Mouse (Mus musculus): ENCODE measurements around the gene Slc12a8. TPM values are rescaled to one million over a fixed set of nuclear protein-coding genes. Genes with fewer than 3 reads are reported as not detected.

Slc12a8 gene
- total RNA-seq, 2 experiments from 2014 or later: not detected

GRCm38 (mm10) chr16:33606691-33607532, 89.8 kb downstream of the Slc12a8 start:
- no peak for ATAC-seq (ENCODE audit: poor library complexity, severe bottlenecking)

DNA sequence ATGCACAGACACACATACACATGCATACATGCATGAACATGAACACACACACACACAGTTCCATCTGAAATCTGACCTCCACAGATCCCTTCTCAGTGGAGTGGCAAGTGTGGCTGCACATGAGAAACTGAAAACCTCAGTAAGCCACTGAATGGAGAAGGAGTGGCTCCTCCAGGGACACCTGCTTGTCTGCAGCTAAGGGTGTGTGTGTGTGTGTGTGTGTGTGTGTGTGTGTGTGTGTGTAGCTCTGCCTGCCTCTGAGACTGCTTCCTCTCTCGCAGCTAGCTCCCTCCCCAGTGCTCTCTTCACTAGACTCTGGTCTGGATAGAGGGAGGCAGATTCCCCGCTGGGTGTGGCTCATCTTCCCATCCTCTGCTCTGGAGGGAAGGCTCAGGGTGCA, 92.4 kb downstream of the Slc12a8 start:
- no peak for ATAC-seq (ENCODE audit: poor library complexity, severe bottlenecking)

DNA sequence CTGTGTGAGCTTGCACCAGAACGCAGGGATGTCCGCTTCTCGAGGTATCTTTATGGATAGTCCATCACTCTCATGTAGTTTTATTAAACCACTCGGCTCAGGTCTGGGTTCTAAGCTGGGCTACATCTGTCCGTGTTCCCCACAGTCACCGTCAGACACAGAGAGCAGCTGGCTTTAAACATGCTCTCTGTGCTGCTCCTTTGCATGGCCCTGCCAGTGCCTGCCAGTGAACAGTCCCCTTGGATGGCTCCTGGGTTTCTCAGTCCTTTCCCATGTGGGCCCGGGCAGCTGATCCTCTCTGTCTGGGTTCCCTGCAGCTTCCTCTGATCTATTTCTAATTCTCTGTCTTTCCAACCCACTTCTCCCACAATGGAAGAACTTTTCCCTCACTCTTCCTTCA, 93.3 kb downstream of the Slc12a8 start:
- no peak for ATAC-seq (ENCODE audit: poor library complexity, severe bottlenecking)

GRCm38 (mm10) chr16:33611291-33611690, 94.2 kb downstream of the Slc12a8 start:
- no peak for ATAC-seq (ENCODE audit: poor library complexity, severe bottlenecking)

- no peak for ATAC-seq (ENCODE audit: poor library complexity, severe bottlenecking)
Measured at GRCm38 (mm10) chr16:33612056-33612770, 95.1 kb downstream of the Slc12a8 start.

DNA sequence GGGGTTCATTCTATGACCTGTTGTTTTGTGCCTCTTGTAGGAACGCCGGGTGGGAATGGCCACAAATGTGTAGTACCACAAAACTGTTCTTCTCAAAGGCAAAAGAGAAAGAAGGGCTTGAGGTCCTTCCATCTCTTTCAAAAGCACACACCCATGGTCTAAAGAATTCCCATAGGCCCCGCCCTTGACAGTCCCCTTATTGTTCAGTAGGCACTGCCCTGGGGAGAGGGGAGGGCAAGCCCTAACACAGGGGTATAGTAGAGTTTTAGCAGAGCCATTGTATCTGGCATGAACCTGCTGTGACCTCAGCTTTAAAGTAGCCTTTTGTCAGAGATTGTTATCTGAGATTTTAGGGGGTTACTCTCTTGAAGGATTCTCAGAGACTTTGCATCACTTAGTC, 98.9 kb downstream of the Slc12a8 start:
- no peak for ATAC-seq (ENCODE audit: poor library complexity, severe bottlenecking)

- no peak for ATAC-seq (ENCODE audit: poor library complexity, severe bottlenecking)
Measured at GRCm38 (mm10) chr16:33621836-33622235, 104.7 kb downstream of the Slc12a8 start.

DNA sequence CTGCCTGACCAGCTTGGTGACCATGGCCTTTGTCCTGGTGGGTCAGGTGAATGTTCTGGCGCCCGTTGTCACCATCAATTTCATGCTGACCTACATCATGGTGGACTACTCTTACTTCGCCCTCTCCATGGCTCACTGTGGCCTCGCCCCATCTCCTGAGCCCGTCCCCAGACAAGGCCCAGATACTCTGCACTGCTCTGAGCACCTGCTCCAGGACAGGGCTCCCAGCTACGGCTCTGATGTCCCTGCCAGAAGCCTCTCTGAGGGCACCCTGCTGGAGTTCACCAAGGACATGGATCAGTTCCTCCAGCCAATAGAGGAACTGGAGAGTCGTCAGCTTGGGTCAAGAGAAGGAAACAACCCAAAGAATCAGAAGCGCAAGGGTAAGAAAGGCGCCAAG, 107.5 kb downstream of the Slc12a8 start:
- ATAC-seq (ENCODE audit: poor library complexity, severe bottlenecking): 0 out of 2 replicates have a peak, but pooled peaks have one; percentile 27

DNA sequence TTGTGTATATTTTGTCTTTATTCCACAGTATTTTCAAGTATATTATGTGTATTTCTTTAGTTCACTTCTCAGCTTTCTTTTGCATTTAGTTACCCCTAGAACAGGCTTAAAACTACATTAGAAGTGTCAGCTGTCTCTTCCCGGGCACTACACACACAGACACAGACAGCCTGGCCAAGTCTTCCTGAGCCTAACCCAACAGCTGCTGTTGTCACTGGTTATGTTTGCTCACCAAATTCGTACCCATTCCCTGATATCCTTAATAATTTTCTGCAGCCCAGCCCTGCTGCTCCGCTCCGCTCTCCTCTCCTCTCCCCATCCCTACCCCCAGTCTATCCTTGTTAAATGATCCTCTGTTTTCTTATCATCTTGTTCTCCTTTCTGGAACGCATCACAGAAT, 112.4 kb downstream of the Slc12a8 start:
- no peak for ATAC-seq (ENCODE audit: poor library complexity, severe bottlenecking)

DNA sequence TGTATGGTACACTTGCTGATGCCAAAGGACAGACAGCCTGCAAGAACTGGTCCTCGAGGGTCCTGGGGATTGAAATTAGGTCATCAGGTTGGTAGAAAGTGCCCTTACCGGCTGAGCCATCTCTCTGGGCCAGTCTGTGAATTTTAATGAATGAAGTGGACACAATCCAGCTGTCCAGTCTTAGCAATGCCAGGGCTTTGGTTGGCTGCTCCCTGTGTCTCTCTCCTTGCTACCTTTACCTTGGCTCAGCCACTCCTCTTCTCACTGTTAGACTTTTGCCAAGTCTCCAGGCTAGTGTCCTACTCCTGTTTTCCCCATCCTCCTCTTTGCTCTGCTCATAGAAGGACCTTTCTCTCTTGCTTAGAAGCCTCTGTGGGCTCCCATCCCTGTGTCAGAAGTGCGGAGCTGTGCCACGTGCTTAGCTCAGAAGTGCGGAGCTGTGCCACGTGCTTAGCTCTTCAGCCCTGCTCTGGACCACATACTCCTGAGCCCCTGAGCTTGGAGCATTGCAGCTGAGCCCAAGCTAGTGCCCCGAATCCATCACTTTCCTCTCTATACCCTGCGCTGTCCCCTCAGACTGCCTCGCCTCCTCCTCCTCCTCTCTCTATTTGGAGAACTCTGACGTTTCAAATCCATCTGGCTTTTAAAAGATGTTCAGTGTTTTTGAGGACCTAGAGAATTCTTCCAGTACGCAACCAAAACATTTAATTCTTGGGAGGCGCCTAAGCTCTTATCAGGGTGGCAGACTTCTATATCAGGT, 118.9 kb downstream of the Slc12a8 start:
- ATAC-seq (ENCODE audit: poor library complexity, severe bottlenecking): no peak

- no peak for ATAC-seq (ENCODE audit: poor library complexity, severe bottlenecking)
Measured at GRCm38 (mm10) chr16:33641779-33642178, 124.7 kb downstream of the Slc12a8 start.

DNA sequence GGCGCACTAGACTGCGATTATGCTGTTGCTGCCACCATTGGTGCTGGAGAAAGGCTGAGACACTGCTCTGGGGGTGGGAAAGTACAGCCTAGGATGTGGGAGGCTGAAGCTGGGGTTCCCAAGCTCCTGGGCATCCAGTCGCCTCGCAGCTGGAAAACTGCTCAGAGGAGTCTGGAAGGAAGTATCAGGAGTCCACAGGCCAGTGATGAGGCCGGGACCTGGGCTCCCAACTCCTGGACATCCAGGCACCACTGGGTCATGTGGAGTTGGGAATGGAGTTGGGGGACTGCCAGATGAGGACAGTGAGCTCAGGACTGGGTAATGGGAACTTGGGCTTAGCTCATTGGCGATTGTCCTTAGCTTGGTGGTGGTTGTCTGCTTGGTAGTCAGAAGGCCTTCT, 136.0 kb downstream of the Slc12a8 start:
- ATAC-seq (ENCODE audit: poor library complexity, severe bottlenecking): no peak

DNA sequence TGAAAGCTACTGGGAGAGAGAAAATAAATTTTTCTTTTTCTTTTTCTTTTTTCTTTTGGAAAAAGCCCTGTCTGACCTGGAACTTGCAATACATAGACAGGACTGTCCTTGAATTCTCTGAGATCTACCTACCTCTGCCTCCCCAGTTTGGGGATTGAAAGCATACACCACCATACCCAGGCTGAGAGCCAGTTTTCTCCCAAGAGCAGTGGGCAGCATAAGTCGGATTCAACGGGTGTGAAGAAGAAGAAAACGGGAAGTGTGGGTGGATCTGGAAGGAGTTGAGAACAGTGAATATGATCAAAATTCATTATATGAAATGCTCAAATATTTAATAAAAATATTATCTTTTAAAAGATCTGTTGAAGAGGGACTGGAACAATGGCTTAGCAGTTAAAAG, 138.3 kb downstream of the Slc12a8 start:
- no peak for ATAC-seq (ENCODE audit: poor library complexity, severe bottlenecking)

GRCm38 (mm10) chr16:33657191-33657590, 140.1 kb downstream of the Slc12a8 start:
- ATAC-seq (ENCODE audit: poor library complexity, severe bottlenecking): no peak

- no peak for ATAC-seq (ENCODE audit: poor library complexity, severe bottlenecking)
Measured at GRCm38 (mm10) chr16:33658121-33658520, 141.0 kb downstream of the Slc12a8 start.

DNA sequence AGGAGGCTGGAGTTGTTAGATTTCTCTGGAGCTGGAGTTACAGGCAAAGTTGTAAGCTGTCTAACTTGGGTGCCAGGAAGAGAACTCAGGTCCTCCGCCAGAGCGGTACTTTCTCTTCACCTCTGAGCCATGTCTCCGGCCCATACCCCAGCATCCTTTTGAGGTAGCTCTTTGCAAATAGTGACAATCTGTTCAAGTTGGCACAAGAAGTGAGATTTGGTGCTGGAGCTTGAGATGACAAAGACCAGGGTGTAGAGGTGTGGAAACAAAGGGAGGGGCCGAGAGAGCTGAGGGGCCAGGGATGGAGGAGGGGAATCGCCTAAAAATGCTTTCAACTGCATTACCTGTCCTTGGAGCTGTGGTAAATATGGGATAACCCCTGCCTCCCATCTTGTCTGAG, 142.4 kb downstream of the Slc12a8 start:
- no peak for ATAC-seq (ENCODE audit: poor library complexity, severe bottlenecking)

DNA sequence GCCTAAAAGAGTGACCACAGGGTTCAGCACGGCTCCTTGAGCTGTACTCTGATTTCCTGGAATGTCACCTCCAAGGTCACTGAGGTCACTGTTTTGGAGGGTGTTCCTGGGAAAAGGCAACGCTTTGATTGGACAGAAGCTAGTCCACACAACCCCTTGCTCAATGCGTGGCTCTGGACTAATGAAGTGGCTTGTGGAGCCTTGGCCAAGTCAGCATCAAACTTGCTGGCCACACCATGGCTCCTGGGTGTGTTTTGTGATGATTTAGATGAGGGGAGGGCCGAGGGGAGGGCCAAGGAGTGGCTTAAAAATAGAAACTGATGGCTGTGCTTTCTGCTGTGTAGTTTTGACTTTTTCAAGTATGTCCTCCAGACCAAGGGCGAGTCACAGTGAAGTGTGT, 143.0 kb downstream of the Slc12a8 start:
- no peak for ATAC-seq (ENCODE audit: poor library complexity, severe bottlenecking)

GRCm38 (mm10) chr16:33662841-33663240, 145.7 kb downstream of the Slc12a8 start:
- no peak for ATAC-seq (ENCODE audit: poor library complexity, severe bottlenecking)

DNA sequence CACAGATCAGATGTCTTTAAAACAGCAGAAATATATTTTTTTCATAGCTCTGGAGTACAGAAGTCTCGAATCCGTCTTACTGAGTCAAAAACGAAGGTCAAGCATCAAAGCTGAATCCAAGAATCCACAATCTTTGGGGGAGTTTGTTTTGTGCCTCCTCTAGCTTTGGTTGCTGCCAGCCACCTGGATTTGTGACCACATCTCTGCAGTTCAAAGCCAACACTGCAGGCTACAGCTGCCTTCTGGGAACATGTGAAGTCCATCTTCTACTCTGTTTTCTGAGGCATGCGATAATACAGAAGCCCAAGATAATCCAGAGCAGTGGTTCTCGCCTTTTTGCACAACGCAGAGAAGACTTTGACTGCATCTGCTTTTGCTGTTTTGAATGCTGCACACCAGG, 149.1 kb downstream of the Slc12a8 start:
- no peak for ATAC-seq (ENCODE audit: poor library complexity, severe bottlenecking)

DNA sequence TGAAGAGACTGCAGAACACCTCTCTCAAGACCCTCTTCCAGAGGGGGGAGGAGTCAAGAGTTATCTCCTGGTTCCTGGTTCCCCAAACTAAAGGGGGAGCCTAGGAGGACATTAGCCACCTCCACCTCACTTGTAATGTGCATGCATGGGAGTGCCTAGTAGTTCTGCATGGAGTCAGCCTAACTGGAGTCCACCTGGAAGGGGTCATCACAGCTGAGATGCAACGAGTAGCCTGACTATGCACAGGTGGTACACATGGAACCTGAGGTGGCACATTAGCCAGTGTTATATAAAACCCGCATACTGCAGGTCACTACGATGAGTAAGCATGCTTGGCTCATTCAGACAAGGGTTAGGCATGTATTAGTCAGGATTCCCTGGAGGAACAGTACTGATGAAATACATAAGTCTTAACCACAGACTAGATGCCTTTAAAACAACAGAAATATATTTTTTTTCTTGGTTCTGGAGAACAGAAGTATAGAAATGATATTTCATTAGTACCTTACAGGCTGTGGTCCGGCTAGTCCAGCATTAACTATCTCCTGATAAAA, 149.9 kb downstream of the Slc12a8 start:
- no peak for ATAC-seq (ENCODE audit: poor library complexity, severe bottlenecking)

DNA sequence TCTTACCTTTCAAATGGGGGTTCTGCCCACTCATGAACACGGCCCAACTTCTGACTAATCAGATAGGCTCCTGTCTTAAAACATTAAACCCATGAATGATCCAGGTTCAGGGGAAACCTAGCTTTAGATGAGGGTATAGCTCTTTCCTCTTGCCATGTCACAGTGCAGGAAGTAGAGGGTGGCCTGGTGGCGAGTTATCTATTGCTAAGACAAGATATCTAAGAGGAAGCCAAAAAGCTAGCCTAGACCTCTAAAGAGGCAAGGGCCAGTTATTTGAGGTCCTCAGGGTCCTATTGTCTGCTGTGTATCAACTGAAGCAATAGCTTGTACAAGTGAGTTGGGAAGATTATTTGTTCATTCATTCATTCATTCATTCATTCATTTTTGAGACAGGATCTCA, 151.3 kb downstream of the Slc12a8 start:
- no peak for ATAC-seq (ENCODE audit: poor library complexity, severe bottlenecking)
